Mouse (Mus musculus) kidney, adult 2 months (tissue): ENCODE results near the gene Gm37240.

ENCODE experiments used
- CTCF ChIP-seq: fragments of 200-500 bp; conservative IDR thresholded peaks from 2 replicates; pipeline ENCODE4 v1.5.1; 2011; ENCODE audit warnings: low read depth, mild to moderate bottlenecking, control low read depth, low read length, moderate library complexity, mixed read lengths; ENCODE audit not compliant: insufficient read depth, insufficient read length
- POLR2A ChIP-seq: fragments of 200-500 bp; IDR thresholded peaks from one replicate; pipeline ENCODE4 v1.6.1; 2011; ENCODE audit warnings: low read depth, low read length, control low read depth

DNA sequence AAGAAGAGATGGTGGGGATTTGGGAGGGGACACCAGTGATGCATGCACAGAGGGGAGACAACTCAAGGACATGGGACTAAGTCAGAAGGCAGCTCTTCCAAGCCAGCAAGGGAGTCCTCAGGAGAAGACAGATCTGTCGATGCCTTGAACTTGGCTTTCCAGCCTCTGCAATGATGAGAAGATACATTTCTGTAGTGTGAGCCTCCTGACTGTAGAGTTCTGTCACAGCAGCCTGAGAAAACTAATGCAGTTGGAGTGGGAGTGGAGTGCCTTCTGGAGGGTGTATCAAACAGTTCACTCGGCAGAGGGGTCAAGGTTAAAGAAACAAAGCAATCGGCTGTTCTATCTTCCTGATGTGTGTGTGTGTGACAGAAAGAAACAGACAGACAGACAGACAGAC is 546.8 kb downstream of the Gm37240 start:
- no peak for TF ChIP-seq POLR2A
- no peak for TF ChIP-seq CTCF
